Mouse (Mus musculus) granulocyte monocyte progenitor cell, adult 5-6 weeks (primary cell): Measurements from ENCODE around the gene Mup9. TPM values are rescaled to one million over a fixed set of nuclear protein-coding genes. Genes with fewer than 3 reads are reported as not detected.
"Not testable (repeated sequence)": the region's sequence is repeated elsewhere in the genome, so short reads cannot be mapped to it uniquely, and the experiment has no call there.

Experiments
- ATAC-seq: replicated peaks from 2 replicates; pipeline ENCODE4 v1.8.0; 2016; ENCODE audit warnings: mild to moderate bottlenecking, moderate TSS enrichment, inconsistent platforms; ENCODE audit not compliant: poor library complexity, severe bottlenecking
- total RNA-seq, 2 experiments: library from RNA; stranded (forward) in 1 of 2; stranded (reverse) in 1 of 2; fragments of 200-712, 200-1000 nt in 1 of 2; fragments of >200 nt in 1 of 2; fragmentation: Nextera tagmentation in 1 of 2; gene quantifications; 2 replicates each; pipeline ENCODE4 v1.2.3; 2014 to 2017

Gene Mup9
- total RNA-seq (2014; fragmentation: Nextera tagmentation) (not detected in 2 replicates), total RNA-seq (2017) (not detected in 2 replicates)

DNA sequence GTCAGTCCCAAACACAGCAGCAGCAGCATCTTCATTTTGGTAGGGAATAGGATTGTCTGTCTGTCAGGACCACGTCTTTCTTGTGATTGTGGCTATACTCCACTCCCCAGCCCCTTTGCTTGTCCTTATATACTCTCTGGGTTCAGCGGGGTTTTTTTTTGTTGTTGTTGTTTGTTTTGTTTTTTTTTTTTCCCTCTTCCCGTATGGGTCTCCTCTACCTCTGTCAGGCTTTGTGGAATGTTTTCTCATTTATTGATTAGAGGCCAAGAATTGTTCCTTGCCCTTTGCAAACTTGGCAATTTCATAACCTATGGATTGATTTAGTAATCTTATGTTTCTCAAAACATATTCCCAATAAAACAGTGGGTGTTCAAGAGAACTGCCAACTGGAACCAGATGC is at the start of gene Mup9:
Gene Mup9 (minus strand): TSS at position 101 of the 400 bp plus-strand sequence.
- not testable (repeated sequence) for ATAC-seq

Other genes with a start within 250 kb of the Mup9 start
- not detected in 2 replicates for gene Mup8, start 199.4 kb downstream of the Mup9 start, total RNA-seq (2014; fragmentation: Nextera tagmentation)
- gene Mup8, start 199.4 kb downstream of the Mup9 start, total RNA-seq (2017): not detected in 2 replicates
- gene Mup1, start 80.0 kb upstream of the Mup9 start, total RNA-seq (2014; fragmentation: Nextera tagmentation): not detected in 2 replicates
- not detected in 2 replicates for gene Mup1, start 80.0 kb upstream of the Mup9 start, total RNA-seq (2017)
- gene Mup10, start 160.2 kb upstream of the Mup9 start, total RNA-seq (2014; fragmentation: Nextera tagmentation): not detected in 2 replicates
- gene Mup10, start 160.2 kb upstream of the Mup9 start, total RNA-seq (2017): not detected in 2 replicates
- not detected in 2 replicates for gene Mup11, start 240.5 kb upstream of the Mup9 start, total RNA-seq (2014; fragmentation: Nextera tagmentation)
- not detected in 2 replicates for gene Mup11, start 240.5 kb upstream of the Mup9 start, total RNA-seq (2017)